Mouse (Mus musculus) MN1 (cell line): ENCODE data around the gene Ghrh.

ENCODE experiments used
- DNase-seq: peaks from one replicate; pipeline ENCODE4 v3.0.0-alpha.2; 2016; ENCODE audit warnings: low spot score

The Ghrh gene

DNA sequence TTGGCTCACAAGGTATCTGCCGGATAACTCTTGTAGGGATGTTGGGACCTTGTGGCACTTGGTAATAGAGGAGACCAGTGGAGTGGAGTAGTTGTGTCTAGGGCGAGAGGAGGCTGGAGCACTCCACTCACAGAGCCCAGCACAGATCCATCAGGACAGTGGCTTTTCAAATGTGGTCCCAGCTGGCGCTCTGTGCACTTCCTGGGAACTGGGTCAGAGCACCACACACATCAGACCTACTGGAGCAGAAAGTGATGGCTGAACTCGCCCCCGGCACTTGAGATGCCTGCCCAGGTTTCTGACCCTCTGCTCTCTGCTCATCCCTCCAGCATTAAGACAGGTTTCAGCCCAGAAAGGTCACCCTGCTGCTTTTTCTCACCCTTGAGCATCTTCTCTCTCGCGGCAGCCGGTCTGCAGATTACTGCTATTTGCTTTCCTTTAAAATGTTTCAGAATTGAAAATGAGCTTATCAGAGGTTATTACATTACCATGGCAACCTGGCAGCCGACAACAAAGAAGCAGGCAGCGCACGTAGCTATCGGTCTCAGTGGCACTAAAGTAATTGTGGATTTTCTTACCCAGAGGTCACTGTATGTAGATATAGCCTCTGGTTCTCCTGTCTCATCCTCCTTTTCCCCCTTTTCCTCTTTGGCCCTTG lies 1.9 kb upstream of the Ghrh start:
- DNase-seq = peak; percentile 51

GRCm38 (mm10) chr2:157343337-157343736 lies 4.0 kb downstream of the Ghrh start:
- no peak for DNase-seq

GRCm38 (mm10) chr2:157342328-157342926 lies 4.9 kb downstream of the Ghrh start:
- no peak for DNase-seq

DNA sequence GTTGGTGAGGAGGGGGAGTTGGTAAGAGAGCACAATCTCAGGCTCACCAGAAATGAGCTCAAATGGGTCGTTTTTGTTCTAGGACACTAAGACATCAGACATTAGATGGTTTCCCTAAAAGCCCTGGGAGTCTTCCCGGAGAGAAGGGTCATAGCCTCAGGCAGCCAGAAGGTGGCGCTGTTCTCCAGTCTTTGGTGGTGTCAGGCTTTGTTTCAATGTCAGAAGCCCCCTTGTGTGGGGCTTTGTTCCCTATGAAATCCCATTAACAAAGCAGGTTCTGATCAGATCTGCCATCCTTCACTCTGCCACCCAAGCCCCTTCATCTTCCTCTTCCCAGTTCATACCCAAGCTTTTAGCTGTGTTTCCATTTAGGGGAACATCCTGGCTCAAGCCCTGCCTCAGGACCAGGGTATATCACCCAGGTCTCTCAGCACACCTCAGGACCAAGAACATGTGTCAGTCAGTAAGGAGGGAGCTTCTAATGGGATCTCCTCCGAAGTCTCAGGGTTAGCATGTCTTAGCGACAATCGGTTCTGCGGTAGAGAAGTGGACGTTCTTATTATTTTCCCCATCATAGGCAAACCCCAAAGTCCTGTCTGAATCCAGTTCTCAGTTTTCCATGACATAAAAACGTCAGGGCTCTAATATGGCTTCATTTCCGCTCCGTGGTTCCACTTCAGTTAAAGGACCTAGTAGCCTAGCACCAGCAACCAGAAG lies 5.6 kb downstream of the Ghrh start:
- DNase-seq = peak; percentile 79

GRCm38 (mm10) chr2:157340221-157340741 lies 7.0 kb downstream of the Ghrh start:
- DNase-seq = peak; percentile 37

DNA sequence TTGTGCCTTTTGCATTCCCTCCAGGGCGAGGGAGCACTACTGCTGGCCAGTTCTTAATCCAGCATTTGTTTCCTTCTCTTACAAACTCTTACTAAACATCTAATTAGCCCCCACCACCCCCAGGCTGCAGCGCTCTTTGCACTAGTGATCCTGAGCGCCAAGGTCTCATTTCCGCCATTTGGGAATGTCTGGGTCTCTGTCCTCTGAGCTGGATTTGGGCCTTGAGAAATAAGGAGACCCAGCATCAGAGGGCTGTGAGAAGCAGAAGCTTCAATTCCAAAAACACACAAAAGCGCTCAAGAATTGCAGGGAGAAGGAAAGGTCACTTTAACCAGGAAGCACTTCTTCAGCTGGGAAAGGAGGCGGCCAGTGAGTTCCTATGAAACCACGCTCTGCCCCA lies 7.8 kb downstream of the Ghrh start:
- no peak for DNase-seq

DNA sequence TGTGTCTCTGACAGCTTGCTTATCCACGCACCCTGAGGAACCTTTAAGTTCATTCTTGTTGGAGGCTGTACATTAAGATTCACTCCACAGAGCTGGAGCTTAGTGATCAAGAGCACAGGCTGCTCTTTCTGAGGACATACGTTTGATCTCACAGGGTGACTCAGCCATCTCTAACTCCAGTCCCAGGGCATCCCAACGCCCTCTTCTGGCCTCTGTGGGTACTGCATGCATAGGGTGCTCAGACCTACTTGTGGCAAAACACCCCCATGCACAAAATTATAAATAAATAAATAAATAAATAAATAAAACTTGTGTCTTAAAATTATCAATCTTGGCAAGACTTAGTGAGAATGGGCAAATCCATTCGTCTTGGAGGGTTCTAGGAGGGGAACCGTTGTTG lies 8.6 kb downstream of the Ghrh start:
- DNase-seq = peak; percentile 81

DNA sequence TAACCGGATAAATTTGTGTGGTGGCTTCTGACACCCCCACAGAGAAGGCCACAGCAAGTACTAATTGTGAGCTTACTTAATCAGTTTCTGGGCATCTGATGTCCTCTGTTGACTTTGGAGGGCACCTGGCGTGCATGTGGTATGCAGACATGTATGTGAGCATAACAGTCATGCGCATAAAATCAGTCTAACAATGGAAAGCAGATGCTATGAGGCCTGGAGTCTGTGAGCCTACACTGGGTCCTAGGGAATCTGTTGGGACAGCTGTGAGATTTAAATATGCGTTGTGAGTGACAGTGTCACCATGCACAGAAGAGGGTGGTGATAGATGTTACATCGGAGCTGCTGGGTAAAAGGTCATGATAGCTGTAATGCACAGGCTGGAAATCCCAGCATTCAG lies 15.2 kb downstream of the Ghrh start:
- no peak for DNase-seq

GRCm38 (mm10) chr2:157328570-157328969 lies 18.7 kb downstream of the Ghrh start:
- DNase-seq = no peak

DNA sequence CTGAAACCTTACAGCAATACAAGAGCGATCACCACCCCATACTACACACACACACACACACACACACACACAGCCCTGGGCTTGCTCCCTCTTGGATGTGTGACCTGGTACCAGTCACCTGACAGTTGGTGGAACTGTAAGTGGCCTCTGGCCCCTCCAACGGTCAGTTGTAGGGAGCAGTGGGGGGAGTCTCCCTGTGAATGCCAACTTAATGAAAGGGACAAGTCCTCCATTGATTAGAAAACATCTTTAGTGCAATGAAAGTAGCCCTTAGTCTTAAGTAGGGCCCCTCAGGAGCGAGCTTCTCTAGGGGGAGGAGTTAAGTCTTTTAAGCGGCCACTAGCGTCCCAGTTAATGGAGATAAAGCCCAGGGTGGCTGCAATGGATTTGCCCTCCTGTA lies 19.2 kb downstream of the Ghrh start:
- no peak for DNase-seq

GRCm38 (mm10) chr2:157325238-157325637 lies 22.1 kb downstream of the Ghrh start:
- no peak for DNase-seq

DNA sequence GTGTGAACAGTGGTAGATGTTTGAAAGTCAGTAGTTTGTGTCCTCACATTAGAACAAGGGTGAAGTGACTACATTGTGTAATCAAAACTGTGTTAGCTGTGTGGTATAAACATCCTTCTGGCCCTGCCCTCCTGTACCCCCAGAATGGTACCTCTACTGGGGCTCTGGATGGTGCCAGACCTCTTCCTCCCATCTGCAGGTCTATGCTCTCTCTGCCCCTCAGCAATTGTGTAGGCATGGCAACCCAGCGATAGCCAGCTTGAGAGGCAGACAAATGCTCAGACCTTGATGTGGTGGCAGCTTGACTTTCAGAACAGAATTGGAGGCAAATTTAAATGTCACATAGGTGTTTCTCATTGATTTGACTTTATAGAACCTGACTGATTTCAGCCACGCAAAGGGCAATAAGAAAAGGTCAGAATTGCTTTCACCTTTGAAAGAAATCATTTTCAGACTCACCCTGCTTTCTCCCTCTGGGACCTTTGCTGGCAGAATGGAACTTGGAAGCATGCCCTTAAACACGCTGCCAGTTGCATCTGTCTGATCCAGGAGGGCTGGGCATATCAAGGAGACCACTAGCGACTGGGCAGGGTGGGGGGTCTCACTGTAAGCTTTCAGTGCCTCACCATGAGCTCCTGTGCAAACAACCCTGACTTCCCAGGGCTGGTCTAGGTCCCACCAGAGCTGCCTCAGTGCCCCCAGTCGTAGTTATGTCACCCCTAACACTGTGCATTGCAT lies 25.1 kb downstream of the Ghrh start:
- DNase-seq = no peak

GRCm38 (mm10) chr2:157320886-157321285 lies 26.4 kb downstream of the Ghrh start:
- no peak for DNase-seq

DNA sequence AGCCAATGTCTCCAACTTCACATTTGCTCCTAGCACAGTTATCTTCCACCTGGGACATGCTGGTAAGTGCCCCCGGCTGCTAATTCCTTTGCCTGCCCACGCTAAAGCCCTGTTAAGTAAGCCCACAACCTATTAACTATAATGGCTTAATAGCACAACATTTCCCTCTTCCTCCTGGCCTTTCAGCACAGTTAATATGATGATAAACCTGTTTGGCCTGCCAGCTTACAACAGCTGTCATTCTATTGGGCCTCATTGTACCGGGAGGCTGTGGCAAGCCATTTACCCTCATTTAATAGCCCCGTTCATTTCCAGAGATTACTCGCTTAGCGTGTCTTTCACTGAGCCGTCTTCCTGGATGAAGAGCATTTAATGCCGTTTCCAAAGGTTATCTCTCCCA lies 27.2 kb downstream of the Ghrh start:
- no peak for DNase-seq

DNA sequence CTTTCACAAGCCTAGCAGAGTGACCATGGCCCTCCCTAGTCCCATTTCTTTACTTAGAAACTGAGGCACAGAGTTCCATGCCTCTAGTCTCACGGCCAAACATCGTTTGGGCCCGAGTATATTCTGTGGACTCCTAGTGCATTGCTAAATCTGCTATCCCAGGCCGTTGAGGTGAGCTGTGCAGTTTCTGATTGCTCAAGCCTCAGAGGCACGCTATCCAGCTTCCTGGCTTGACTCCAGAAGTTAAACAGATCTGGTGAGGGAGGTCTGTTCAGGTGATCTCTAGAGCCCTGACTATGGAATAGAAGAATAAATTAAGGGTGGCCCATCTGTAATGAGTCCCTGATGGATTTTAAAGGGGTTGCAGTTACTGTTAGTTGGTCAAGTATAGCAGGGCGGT lies 30.1 kb downstream of the Ghrh start:
- no peak for DNase-seq

GRCm38 (mm10) chr2:157316358-157316933 lies 30.9 kb downstream of the Ghrh start:
- no peak for DNase-seq

DNA sequence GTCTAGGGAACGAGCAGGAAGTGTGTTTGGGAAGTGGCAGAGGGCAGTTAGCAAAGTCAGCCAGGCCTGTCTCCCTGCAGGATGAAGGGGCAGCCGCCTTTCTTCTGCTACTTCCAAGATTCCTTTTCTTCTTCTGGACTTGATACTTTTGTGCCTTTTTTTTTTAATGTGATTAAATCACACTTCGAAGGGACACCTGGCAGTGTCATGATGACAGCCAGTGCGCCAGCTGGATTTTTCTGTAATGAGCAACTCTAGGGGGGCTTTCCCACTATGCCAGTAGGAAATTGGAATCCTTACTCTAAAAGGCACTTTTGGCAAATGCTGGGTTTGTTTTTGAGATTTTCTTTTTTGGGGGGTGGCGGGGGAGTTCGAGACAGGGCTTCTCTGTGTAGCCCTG lies 31.8 kb downstream of the Ghrh start:
- no peak for DNase-seq

- DNase-seq = no peak
These were observed 33.0 kb downstream of the Ghrh start for GRCm38 (mm10) chr2:157314310-157314709.

DNA sequence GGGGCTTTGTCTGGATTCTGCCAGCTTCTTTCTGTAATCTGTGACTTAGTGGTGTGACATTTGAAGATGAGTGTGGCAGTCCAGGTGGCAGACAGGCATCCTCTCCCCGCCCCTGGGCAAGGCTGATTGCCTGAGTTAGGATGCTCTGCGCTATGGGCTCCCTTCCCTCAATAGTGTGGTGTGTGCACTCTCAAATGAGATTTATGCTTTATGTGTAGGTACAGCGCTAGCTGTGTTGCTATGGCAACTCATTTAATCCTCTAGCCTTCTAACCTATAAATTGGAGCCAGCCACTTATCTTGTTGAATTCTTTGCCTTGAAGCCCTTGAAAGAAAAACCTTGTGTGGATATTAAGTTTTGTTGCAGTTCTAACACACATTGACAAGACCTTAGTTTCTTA lies 33.6 kb downstream of the Ghrh start:
- DNase-seq = no peak

- DNase-seq = no peak
These were observed 36.2 kb downstream of the Ghrh start for GRCm38 (mm10) chr2:157310963-157311637.

GRCm38 (mm10) chr2:157309611-157310010 lies 37.7 kb downstream of the Ghrh start:
- DNase-seq = no peak
